Mouse (Mus musculus): Measurements from ENCODE around the gene Uts2.

GRCm38 (mm10) chr4:150956369-150957105 lies 40.4 kb upstream of the Uts2 start:
- no peak for TF ChIP-seq POLR2A (IDR thresholded peaks at IDR 0.05; ENCODE audit: low read depth, low read length)
- no peak for TF ChIP-seq CTCF (conservative IDR thresholded peaks at IDR 0.05; ENCODE audit: insufficient read depth, insufficient read length, low read depth, low read length)

Measured in kidney, adult 2 months (tissue).